Mouse (Mus musculus): ENCODE measurements around the gene Nexn. TPM values are rescaled to one million over a fixed set of nuclear protein-coding genes. Genes with fewer than 3 reads are reported as not detected.

Nexn gene
- polyA plus RNA-seq, 1 experiment: 0.38 TPM

- no peak overlapping the region for H3K4me3 ChIP-seq (ENCODE audit: insufficient read depth, low read depth, low read length)
- no peaks in the 10 kb centered on the region for H3K36me3 ChIP-seq (ENCODE audit: control insufficient read depth, insufficient read depth, low read length)
- 93% methylated on average over 10 of the region's 10 CpGs for WGBS
- H3K27me3 ChIP-seq (replicated peaks; ENCODE audit: control insufficient read depth, insufficient read depth, low read length): no peaks in the 10 kb centered on the region
- no peaks in the 10 kb centered on the region for H3K4me1 ChIP-seq (ENCODE audit: control insufficient read depth, insufficient read depth, low read length)
- H3K27ac ChIP-seq (ENCODE audit: insufficient read depth, low read depth, low read length): no peak overlapping the region
- no peak for TF ChIP-seq CTCF (conservative IDR thresholded peaks at IDR 0.05; ENCODE audit: insufficient read depth, insufficient read length, low read depth, low read length)
- TF ChIP-seq POLR2A (IDR thresholded peaks at IDR 0.05; ENCODE audit: low read depth, low read length): no peak
- DNase-seq: no peak
These were observed 5.0 kb upstream of the Nexn start for GRCm38 (mm10) chr3:152271071-152271710.

DNA sequence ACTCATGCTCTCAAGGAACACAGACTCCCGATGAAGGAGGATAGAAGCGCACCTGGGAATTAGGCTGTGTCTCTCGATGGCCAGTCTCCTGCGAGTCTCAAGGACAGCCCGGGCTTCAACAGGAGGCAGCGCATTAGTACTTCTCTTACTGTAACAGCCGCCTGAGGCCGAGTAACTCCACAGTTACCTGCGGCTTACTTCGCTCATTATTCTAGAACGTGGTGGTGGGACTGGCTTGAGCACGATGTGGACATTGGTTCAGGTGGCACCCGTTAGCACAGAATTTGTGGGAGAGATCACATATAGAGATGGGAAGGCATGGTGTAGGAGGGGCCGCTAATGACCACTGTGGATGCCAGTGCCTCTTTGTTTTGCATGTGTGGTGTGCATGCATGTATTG lies 1.9 kb upstream of the Nexn start:
- Histone ChIP-seq H3K4me3 (ENCODE audit: insufficient read depth, low read depth, low read length) (no peak overlapping the region), H3K27ac (ENCODE audit: insufficient read depth, low read depth, low read length) (no peak overlapping the region), H3K36me3 (ENCODE audit: control insufficient read depth, insufficient read depth, low read length) (no peaks in the 10 kb centered on the region), H3K27me3 (replicated peaks; ENCODE audit: control insufficient read depth, insufficient read depth, low read length) (no peaks in the 10 kb centered on the region), H3K4me1 (ENCODE audit: control insufficient read depth, insufficient read depth, low read length) (no peaks in the 10 kb centered on the region)
- 94% methylated on average over 14 of the region's 14 CpGs for WGBS
- TF ChIP-seq POLR2A (IDR thresholded peaks at IDR 0.05; ENCODE audit: low read depth, low read length): no peak
- no peak for DNase-seq

- 3% methylated on average over 63 of the region's 63 CpGs for WGBS
These were observed 657 bp downstream of the Nexn start for GRCm38 (mm10) chr3:152265351-152266035.

DNA sequence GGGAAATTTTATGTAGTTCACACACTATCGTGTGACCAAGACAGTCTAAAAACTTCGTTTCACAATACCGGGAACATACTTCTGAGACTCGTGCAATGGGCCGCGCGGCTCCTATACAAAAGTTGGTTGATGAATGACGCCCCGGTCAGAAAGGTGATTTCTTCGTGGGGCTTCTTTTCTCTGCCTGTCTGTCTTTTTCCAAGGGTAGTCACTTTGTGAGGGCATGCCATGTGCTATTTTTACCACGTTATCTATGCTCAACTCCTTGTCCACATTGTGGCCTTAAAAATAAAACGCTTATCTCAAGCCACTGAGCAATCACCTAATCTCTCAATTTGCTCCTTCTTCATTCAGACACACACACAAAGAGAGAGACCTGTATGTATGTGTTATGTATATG lies 1.3 kb downstream of the Nexn start:
- Histone ChIP-seq H3K4me3 (ENCODE audit: insufficient read depth, low read depth, low read length) (no peak overlapping the region), H3K27me3 (replicated peaks; ENCODE audit: control insufficient read depth, insufficient read depth, low read length) (no peaks in the 10 kb centered on the region), H3K27ac (ENCODE audit: insufficient read depth, low read depth, low read length) (no peak overlapping the region), H3K36me3 (ENCODE audit: control insufficient read depth, insufficient read depth, low read length) (no peaks in the 10 kb centered on the region), H3K4me1 (ENCODE audit: control insufficient read depth, insufficient read depth, low read length) (no peaks in the 10 kb centered on the region)
- 78% methylated on average over 12 of the region's 12 CpGs for WGBS
- DNase-seq: no peak
- no peak for TF ChIP-seq POLR2A (IDR thresholded peaks at IDR 0.05; ENCODE audit: low read depth, low read length)
- TF ChIP-seq CTCF (conservative IDR thresholded peaks at IDR 0.05; ENCODE audit: insufficient read depth, insufficient read length, low read depth, low read length): no peak

More at GRCm38 (mm10) chr3:152265351-152266035, 657 bp downstream of the Nexn start:
- H3K4me3 ChIP-seq (ENCODE audit: insufficient read depth, low read depth, low read length): peak overlapping the region; percentile 48
- H3K36me3 ChIP-seq (ENCODE audit: control insufficient read depth, insufficient read depth, low read length): no peaks in the 10 kb centered on the region
- DNase-seq: peak; percentile 80
- H3K27ac ChIP-seq (ENCODE audit: insufficient read depth, low read depth, low read length): peak overlapping the region; percentile 8
- no peak for TF ChIP-seq CTCF (conservative IDR thresholded peaks at IDR 0.05; ENCODE audit: insufficient read depth, insufficient read length, low read depth, low read length)
- TF ChIP-seq POLR2A (IDR thresholded peaks at IDR 0.05; ENCODE audit: low read depth, low read length): no peak
- H3K27me3 ChIP-seq (replicated peaks; ENCODE audit: control insufficient read depth, insufficient read depth, low read length): no peaks in the 10 kb centered on the region
- no peaks in the 10 kb centered on the region for H3K4me1 ChIP-seq (ENCODE audit: control insufficient read depth, insufficient read depth, low read length)

DNA sequence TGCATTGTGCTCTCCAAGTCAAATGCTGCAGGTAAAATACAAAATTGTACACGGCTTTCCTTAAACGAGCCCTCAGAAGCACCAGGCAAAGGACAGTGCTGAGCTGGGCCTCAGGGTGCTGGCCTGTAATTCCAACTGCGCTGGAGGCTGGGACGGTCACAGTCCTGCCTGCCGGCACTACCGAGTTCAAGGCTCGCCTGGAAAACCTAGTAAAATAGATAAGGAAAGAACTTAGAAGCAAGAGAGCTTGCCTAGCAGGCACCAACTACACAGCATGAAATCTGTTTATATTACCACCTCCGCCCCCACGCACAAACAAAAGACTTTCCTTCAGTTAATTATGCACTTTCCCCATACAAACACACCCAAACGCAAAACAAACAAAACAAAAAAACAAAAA lies 1.8 kb downstream of the Nexn start:
- WGBS: 85% methylated on average over 10 of the region's 10 CpGs
- H3K36me3 ChIP-seq (ENCODE audit: control insufficient read depth, insufficient read depth, low read length): no peaks in the 10 kb centered on the region
- no peak overlapping the region for H3K27ac ChIP-seq (ENCODE audit: insufficient read depth, low read depth, low read length)
- H3K4me1 ChIP-seq (ENCODE audit: control insufficient read depth, insufficient read depth, low read length): no peaks in the 10 kb centered on the region
- no peak for TF ChIP-seq POLR2A (IDR thresholded peaks at IDR 0.05; ENCODE audit: low read depth, low read length)
- no peak for TF ChIP-seq CTCF (conservative IDR thresholded peaks at IDR 0.05; ENCODE audit: insufficient read depth, insufficient read length, low read depth, low read length)
- no peaks in the 10 kb centered on the region for H3K27me3 ChIP-seq (replicated peaks; ENCODE audit: control insufficient read depth, insufficient read depth, low read length)
- DNase-seq: no peak
- no peak overlapping the region for H3K4me3 ChIP-seq (ENCODE audit: insufficient read depth, low read depth, low read length)

- WGBS: 15% methylated on average over 8 of the region's 8 CpGs
- Histone ChIP-seq H3K27me3 (replicated peaks; ENCODE audit: control insufficient read depth, insufficient read depth, low read length) (no peaks in the 10 kb centered on the region), H3K4me3 (ENCODE audit: insufficient read depth, low read depth, low read length) (no peak overlapping the region), H3K27ac (ENCODE audit: insufficient read depth, low read depth, low read length) (no peak overlapping the region), H3K36me3 (ENCODE audit: control insufficient read depth, insufficient read depth, low read length) (no peaks in the 10 kb centered on the region), H3K4me1 (ENCODE audit: control insufficient read depth, insufficient read depth, low read length) (no peaks in the 10 kb centered on the region)
- peak; percentile 57 for DNase-seq
- TF ChIP-seq CTCF (conservative IDR thresholded peaks at IDR 0.05; ENCODE audit: insufficient read depth, insufficient read length, low read depth, low read length) (no peak), POLR2A (IDR thresholded peaks at IDR 0.05; ENCODE audit: low read depth, low read length) (no peak)
These were observed 4.2 kb downstream of the Nexn start for GRCm38 (mm10) chr3:152261948-152262347.

- TF ChIP-seq CTCF (conservative IDR thresholded peaks at IDR 0.05; ENCODE audit: insufficient read depth, insufficient read length, low read depth, low read length): no peak
- no peak for TF ChIP-seq POLR2A (IDR thresholded peaks at IDR 0.05; ENCODE audit: low read depth, low read length)
- no peak overlapping the region for H3K4me3 ChIP-seq (ENCODE audit: insufficient read depth, low read depth, low read length)
- no peaks in the 10 kb centered on the region for H3K4me1 ChIP-seq (ENCODE audit: control insufficient read depth, insufficient read depth, low read length)
- no peaks in the 10 kb centered on the region for H3K27me3 ChIP-seq (replicated peaks; ENCODE audit: control insufficient read depth, insufficient read depth, low read length)
- H3K36me3 ChIP-seq (ENCODE audit: control insufficient read depth, insufficient read depth, low read length): no peaks in the 10 kb centered on the region
- H3K27ac ChIP-seq (ENCODE audit: insufficient read depth, low read depth, low read length): no peak overlapping the region
- no peak for DNase-seq
- 52% methylated on average over 8 of the region's 8 CpGs for WGBS
These were observed 4.7 kb downstream of the Nexn start for GRCm38 (mm10) chr3:152261436-152261835.

Measured in kidney, adult 2 months (tissue).